Mouse (Mus musculus) induced T-regulatory cell, adult 2 months (primary cell): ENCODE results near the gene Crlf1.

Source experiments
- DNase-seq: peaks from one replicate; pipeline ENCODE4 v3.0.0-alpha.2; 2012; ENCODE audit warnings: low read depth

The Crlf1 gene

DNA sequence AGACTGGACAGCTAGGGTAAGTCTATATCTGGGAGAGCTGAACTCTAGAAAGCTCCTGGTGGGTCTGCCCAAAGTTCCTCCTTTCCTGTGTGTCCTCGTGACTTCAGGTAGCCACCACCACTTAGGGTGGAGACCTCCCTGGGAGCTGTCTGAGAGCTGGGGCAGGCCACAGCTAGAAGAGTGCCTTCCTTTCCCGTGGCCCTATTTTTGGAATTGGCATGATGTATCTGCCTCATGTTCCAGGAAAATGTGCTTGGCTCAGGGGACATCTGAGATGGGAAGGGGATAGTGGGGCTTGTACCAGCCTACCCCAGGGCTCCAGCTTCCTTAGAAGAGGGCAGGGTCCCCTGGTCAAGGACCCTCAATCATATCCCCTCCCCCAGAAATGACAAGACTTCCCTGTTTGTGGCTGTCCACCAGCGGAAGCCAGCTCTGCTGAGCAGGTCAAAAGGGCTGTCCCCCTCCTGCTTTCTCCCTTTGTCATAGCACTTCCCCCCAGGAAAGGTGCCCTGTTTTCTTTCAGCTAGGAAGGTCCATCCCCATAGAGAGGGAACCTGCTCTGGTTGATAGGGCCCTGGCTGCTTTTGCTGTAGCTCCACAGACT, 58.7 kb downstream of the Crlf1 start:
- DNase-seq = no peak

DNA sequence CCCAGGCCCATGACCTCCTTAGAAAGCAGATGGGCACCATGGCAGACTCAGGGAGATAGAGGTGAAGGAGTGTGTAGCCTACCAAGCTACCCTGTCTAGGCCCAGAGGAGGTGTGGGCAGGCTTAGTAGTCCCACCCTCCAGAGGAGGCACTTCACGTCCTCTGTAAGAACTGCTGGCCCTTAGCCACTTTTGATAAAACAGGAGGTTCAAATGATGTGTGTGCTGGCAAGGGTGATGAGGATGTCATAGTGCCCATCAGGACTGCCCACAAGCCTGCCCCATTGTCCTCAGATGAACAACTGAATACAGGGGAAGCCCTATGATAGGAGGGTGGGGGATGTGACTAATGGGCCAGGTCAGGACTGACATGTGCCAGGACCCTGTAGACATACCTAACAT, 59.9 kb downstream of the Crlf1 start:
- DNase-seq = no peak
